Mouse (Mus musculus) kidney, adult 2 months (tissue): Measurements from ENCODE around the gene Lrguk.

Experiments
- CTCF ChIP-seq: fragments of 200-500 bp; conservative IDR thresholded peaks from 2 replicates; pipeline ENCODE4 v1.5.1; 2011; ENCODE audit warnings: low read depth, mild to moderate bottlenecking, control low read depth, low read length, moderate library complexity, mixed read lengths; ENCODE audit not compliant: insufficient read depth, insufficient read length
- POLR2A ChIP-seq: fragments of 200-500 bp; IDR thresholded peaks from one replicate; pipeline ENCODE4 v1.6.1; 2011; ENCODE audit warnings: low read depth, low read length, control low read depth

GRCm38 (mm10) chr6:34149821-34150220, 120.6 kb downstream of the Lrguk start:
- no peak for TF ChIP-seq CTCF
- no peak for TF ChIP-seq POLR2A
